Mouse (Mus musculus) 3T3-L1 (cell line): ENCODE data around the gene Kdm4a.

Experiments used
- DNase-seq: peaks from one replicate; pipeline ENCODE4 v3.0.0-alpha.2; 2015; ENCODE audit warnings: low read depth, low spot score

The Kdm4a gene

GRCm38 (mm10) chr4:118156559-118156958 is 23.3 kb downstream of the Kdm4a start:
- no peak for DNase-seq

- no peak for DNase-seq
Measured at GRCm38 (mm10) chr4:118154889-118155288, 25.0 kb downstream of the Kdm4a start.

GRCm38 (mm10) chr4:118152020-118152785 is 27.6 kb downstream of the Kdm4a start:
- DNase-seq = peak; percentile 32

- no peak for DNase-seq
Measured at GRCm38 (mm10) chr4:118150804-118151203, 29.0 kb downstream of the Kdm4a start.

GRCm38 (mm10) chr4:118149956-118150680 is 29.7 kb downstream of the Kdm4a start:
- DNase-seq = no peak

GRCm38 (mm10) chr4:118149055-118149576 is 30.7 kb downstream of the Kdm4a start:
- DNase-seq = no peak

- no peak for DNase-seq
Measured at GRCm38 (mm10) chr4:118148317-118148687, 31.5 kb downstream of the Kdm4a start.

- DNase-seq = no peak
Measured at GRCm38 (mm10) chr4:118147547-118148316, 32.1 kb downstream of the Kdm4a start.

GRCm38 (mm10) chr4:118147090-118147489 is 32.8 kb downstream of the Kdm4a start:
- DNase-seq = no peak

GRCm38 (mm10) chr4:118144324-118144723 is 35.5 kb downstream of the Kdm4a start:
- no peak for DNase-seq

GRCm38 (mm10) chr4:118143679-118144078 is 36.2 kb downstream of the Kdm4a start:
- no peak for DNase-seq

GRCm38 (mm10) chr4:118141511-118141910 is 38.3 kb downstream of the Kdm4a start:
- DNase-seq = no peak

GRCm38 (mm10) chr4:118138891-118139290 is 41.0 kb downstream of the Kdm4a start:
- peak; percentile 99 for DNase-seq

GRCm38 (mm10) chr4:118137857-118138256 is 42.0 kb downstream of the Kdm4a start:
- DNase-seq = no peak

GRCm38 (mm10) chr4:118137311-118137710 is 42.5 kb downstream of the Kdm4a start:
- DNase-seq = no peak

GRCm38 (mm10) chr4:118135414-118135813 is 44.4 kb downstream of the Kdm4a start:
- DNase-seq = peak; percentile 74

GRCm38 (mm10) chr4:118134485-118135365 is 45.1 kb downstream of the Kdm4a start, which contains the start of gene St3gal3:
St3gal3 (minus strand) TSS chr4:118134914.
- peak; percentile 92 for DNase-seq

GRCm38 (mm10) chr4:118131329-118131728 is 48.5 kb downstream of the Kdm4a start:
- DNase-seq = no peak

GRCm38 (mm10) chr4:118123030-118123704 is 56.7 kb downstream of the Kdm4a start:
- peak; percentile 41 for DNase-seq

- DNase-seq = no peak
Measured at GRCm38 (mm10) chr4:118122078-118122477, 57.8 kb downstream of the Kdm4a start.
